Mouse (Mus musculus): ENCODE measurements around the gene Dcaf15. TPM values are rescaled to one million over a fixed set of nuclear protein-coding genes. Genes with fewer than 3 reads are reported as not detected.

The Dcaf15 gene
- total RNA-seq, 2 experiments from 2014 or later, result 8.1 to 8.2 TPM

DNA sequence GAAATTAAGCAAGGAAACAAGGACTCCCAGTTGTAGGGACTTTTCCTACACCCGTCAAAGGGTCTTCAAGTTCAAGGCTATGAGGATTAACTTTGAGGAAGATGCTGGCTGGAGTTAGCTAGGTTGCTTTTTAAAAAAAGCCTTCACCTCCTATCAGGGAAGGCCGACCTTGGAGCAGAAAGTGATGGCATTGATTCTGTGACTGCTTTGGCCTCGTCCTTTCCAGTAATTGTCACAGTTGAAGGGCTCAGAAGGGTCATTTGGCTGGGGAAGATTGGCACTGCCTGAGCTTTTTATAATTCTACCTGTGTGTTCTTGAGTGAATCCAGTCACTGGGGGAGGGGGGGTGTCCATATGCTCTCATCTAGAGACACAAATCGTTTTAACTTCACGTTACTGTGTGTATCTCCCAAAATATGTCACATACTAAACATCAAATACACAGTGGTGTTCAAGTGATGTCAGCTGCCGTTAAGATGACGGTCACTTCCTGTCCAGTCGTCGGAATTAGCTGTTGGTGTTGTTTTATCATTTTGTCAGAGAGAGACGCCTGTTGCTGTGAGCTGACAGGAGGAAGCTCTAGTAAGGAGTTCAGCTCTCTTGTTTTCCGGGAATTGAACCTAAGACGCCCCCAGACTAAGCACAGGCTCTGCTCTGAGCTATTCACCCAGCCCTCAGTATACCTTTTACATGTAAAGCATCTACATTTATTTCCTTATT, 36.1 kb downstream of the Dcaf15 start:
- intact Hi-C loops (cut with DNase I), result no loop called here
- DNase-seq, result no peak

DNA sequence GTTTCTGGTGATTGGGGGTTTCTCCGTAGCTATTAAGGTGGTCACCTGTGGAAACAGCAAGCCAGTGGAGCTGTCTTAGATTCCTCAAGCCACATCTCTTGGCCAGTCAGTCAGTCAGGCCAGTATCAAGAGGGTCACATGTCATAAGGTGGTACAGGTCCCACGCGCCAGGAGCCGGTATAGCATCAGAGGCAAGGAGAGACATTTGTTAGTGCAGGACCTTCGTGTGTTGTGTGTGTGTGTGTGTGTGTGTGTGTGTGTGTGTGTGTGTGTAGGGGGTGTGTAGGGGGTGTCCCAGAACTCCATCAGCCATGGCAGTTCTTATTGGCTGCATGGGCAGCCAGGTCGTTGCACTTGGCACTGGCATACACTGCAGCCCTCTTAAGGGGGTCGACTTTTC, 36.7 kb downstream of the Dcaf15 start:
- DNase-seq, result no peak
- intact Hi-C loops (cut with DNase I), result loop anchor here (2.0 kb wide), 1 partner anchor 63 kb away; no protein-coding TSS in a partner anchor

DNA sequence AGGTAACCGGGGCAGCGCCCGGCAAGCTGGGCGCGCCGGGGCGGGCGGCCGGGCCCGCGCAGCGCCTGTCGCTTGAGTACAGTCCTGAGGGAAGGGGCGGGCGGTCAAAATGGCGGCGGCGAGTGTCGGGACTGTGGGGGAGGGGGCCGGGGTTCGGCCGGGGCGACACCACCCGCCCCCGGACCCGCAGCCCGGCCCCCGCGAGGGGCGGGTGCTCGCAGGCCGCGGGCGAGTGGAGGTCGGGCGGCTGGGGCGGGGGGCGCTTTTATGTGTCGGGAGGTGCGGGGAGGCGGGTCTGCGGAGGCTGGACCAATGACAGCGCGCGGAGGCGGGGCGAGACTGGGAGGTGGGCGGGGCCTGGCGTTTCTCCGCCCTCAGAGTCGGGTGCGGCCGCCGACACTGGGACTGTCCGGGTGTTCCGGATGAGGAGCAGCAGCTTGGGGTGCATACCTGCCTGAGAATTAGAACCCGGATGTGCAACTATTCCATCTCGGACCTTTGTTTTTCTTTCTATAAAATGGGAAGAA, 37.5 kb downstream of the Dcaf15 start:
- peak; percentile 99 for DNase-seq
- intact Hi-C loops (cut with DNase I), result loop anchor here (2.0 kb wide), 1 partner anchor 62 kb away; no protein-coding TSS in a partner anchor

DNA sequence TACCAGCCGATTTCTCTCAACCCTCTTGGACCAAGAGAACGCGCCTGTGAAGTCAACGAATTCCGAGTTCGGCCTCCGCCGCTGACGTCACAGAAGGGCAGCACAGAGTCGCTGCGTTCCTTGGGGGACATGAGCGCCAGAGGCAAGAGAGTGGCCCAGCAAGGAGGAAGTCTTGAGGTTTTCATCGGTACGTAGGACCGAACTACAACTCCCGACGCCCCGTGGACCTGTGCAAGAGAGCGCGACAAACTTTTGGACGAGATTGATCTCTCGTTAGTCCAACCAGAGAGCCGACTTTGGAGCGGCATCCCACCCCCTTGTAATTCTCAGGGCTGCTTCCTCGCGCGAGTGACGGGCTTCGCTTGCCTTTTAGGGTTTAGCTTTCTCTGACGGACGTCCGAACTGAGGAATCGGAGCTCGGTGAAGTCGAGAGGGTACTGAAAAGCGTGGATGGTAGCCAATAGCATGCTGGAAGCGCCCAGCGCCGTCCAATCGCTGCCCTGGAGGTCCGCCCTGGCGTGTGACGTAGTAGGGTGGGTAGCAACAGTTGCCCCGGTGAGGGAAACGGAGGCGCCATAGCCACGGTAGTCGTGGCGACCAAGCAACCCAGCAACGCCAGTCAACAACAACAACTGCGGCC, 38.2 kb downstream of the Dcaf15 start, which contains the start of gene Rfx1:
Rfx1 (plus strand) TSS at position 544 of the 640 bp plus-strand sequence.
- peak; percentile 97 to 98 for DNase-seq
- intact Hi-C loops (cut with DNase I), result loop anchor here (2.0 kb wide), 1 partner anchor 62 kb away; no protein-coding TSS in a partner anchor

DNA sequence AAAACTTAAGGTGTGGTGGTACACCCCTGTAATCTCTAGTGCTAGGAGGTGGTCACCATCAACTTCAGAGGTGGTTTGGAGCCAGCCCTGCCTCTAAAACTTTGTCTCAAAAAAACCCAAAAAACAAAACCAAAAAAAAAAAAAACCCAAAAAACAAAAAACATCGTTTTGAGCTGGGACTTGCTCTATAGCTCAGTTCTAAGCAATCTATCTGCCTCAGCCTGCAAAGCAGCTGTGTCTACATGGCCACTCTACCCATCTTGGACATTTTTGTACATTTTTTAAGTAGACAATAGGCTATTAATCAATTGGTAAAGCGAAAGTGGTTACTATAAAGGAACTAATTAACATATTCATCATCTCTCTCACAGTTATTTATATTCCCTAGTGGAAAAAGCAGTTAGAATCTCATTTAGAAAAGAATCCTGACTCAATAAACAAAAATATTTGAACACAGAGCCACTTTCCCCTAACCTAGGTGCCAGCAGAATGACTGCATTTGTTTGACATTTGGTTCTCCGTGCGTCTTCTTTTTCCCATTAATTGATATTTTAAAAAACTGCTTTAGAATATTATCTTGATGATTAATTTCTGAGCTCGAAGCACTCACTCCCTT, 39.0 kb downstream of the Dcaf15 start:
- DNase-seq, result no peak
- intact Hi-C loops (cut with DNase I), result loop anchor here (2.0 kb wide), 1 partner anchor 61 kb away; no protein-coding TSS in a partner anchor

DNA sequence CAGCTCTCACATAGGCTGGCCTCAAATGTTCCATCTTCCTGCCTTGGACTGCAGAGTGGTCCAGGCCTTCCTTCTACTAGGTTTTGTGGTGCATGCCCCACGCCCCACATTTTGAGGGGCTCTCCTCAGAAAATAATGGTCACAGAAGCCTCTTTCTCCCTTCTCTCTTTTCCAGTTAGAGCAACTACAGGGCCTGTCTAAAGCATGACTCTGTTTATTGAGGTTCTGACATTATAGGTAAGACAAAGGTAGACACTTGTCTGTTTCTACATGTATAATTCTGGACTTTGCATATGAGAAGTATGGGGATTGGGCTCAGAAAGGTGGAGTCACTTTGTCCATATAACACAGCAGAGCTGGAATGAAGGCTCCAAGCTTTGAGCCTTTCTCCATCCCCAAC, 39.5 kb downstream of the Dcaf15 start, which contains the start of gene Gm10643:
Gm10643 (minus strand) TSS at position 101 of the 400 bp plus-strand sequence.
- intact Hi-C loops (cut with DNase I), result no loop called here
- DNase-seq, result no peak

DNA sequence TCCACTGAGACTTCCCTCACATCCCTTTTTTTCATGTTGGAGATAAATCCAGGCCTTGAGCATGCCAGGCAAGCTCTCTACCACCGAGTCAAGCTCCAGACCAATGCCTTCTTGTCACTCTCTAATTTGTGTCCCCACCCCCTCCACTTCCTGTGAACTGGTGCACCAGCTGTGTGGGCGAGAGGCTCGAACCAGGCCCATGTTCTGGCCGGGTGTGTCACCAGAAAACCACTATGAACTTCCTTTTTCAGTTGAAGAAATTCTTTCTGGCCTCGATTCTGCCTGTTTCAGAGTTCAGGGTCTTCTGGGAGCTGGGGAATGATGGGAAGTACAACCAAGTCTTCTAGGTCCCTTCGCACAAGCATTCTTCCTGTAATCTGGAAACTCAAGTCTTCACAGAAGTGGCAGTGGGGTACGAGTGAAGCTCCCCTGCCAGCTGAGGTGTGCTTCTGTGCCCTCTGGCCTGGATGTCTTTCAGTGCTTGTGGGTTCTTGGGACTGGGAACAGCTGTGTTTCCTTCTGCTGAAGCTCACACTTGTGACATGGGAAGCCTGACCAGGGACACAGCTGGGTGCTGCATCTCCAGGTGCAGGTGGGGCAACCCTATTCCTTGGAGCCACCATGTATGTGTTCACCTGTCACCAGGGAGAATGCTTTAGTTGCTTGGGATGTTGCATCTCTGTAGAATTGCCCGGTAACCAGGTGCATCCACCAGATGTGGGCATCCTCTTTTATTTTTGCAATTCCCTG, 40.5 kb downstream of the Dcaf15 start:
- peak in 1 of 2 experiments; percentile 26 for DNase-seq
- intact Hi-C loops (cut with DNase I), result loop anchor here (2.0 to 5.0 kb wide), 2 partner anchors 21 to 83 kb away; partner anchors contain the start of genes 4930432K21Rik, Cc2d1a and Il27ra

DNA sequence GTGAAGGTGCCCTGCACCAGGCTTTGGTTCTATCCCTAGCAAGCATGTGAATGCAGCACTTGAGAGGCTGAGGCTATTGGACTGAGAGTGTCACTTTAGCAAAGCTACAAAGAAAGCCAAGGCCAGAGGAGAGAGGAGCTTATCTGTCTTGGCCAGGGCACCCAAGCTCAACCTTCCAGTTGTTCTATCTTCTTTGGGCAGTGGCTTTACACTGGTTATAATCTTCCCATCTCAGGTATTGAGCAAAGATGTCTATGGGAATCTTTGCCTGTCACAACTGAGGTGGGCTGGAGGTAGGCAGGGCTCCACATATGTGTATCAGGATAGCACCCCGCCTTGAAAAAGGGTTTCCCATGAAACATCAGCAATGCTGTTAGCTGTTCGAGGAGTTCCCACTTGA, 44.3 kb downstream of the Dcaf15 start:
- intact Hi-C loops (cut with DNase I), result loop anchor here (5.0 kb wide), 1 partner anchor 87 kb away; the partner anchor contains the start of genes 4930432K21Rik and Cc2d1a
- no peak for DNase-seq

DNA sequence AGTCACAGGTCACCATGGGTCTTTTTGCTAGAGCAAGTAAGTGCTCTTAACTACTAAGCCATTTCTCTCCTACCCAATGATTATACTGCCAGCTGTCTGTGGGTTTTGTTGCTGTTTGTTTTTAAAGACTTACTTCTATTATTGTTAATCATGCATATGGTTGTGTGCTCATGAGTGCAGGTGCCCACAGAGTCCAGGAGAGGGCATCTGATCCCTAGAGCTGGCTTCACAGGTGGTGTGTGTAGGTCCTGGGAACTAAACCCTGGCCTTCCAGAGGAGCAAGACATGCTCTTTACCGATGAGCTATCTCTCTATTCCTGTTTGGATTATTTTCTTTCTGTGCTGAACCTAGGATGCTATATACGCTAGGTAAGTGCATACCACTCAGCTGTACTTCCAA, 45.3 kb downstream of the Dcaf15 start:
- intact Hi-C loops (cut with DNase I), result no loop called here
- no peak for DNase-seq

DNA sequence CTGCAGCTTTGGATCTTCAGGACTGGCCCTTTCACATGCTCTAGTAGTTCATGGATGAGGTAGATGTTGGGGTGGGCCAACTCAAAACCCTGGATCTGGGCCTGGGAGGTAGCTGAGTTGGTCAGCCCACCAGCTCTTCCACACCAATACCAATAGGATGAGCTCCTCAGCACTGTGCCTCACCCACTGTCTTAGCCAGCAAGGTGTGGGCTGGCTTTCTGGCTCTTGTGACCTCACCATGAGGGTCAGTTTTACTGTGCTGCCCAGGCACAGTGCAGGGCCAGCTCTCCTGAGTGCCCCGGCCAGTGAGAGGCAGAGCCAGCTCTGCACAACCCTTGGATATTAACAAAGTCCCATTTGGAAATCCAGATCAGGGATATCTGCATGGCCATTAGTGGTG, 46.7 kb downstream of the Dcaf15 start:
- intact Hi-C loops (cut with DNase I), result no loop called here

DNA sequence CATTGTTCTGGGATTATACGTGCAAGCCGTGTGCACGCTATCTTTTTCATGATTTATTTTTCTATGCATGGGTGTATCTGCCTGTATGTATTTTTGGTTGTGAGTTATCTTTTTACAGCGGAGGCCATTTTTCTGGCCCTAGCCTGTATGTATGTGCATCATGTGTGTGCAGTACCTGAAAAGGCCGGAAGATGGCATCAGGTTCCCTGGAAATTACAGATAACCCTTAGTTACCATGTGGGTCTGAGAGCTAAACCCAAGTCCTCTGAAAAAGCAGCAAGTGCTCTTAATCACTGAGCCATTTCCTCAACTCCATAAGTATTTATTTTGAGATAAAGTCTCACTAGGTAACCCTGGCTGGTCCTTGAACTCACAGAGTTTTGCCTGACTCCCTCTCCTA, 51.3 kb downstream of the Dcaf15 start:
- intact Hi-C loops (cut with DNase I), result no loop called here

More for the DNA sequence above, 46.7 kb downstream of the Dcaf15 start:
- no peak for DNase-seq

DNA sequence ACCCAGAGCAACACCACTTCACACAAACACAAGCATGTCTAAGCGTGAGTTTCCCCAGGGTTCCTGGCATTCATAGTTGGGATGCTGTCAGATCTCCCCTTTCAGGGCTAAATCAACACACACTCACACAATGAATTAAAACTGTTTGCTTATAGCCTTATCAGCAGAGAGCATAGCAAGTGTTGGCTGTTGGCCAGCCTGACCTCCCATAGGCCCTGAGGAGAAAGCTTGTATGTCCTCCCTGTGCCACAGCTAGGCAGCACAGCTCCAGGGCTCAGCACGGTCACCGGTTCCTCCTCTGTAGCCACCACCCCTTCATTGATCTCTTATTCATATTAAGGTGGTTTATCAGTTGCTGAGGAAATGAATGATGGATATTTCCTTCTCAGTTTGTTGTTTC, 51.8 kb downstream of the Dcaf15 start:
- no peak for DNase-seq
- intact Hi-C loops (cut with DNase I), result no loop called here

More for the DNA sequence above, 51.3 kb downstream of the Dcaf15 start:
- DNase-seq, result no peak

DNA sequence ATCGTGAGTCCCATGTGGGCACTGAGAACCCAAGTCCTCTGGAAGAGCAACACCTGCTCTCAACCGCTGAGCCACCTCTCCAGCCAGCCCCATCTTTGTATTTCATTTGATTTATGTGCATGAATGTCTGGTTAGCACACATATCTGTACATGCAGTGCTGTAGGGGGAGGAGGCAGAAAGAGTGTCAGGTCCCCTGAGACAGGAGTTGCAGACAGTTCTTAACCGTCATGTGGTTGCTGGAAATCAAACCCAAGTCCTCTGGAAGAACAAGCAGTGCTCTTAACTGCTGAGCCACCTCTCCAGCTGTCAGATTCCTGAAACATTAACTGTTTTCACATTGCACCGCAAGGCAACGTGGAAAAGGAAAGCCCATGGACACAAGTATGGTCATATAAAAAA, 56.4 kb downstream of the Dcaf15 start:
- no peak for DNase-seq
- intact Hi-C loops (cut with DNase I), result no loop called here

Small RNA genes within 50 kb of the gene (microRNA-seq; reads per million reads assigned to microRNA genes)
- gene Mir709 (ENCODE audit: borderline number of aligned reads in 2 of 2), result 0 reads per million in 2 experiments

Other genes with a start within 250 kb of the Dcaf15 start
- 10 to 100 TPM; 13.9 to 15.0 TPM for gene Adgrl1, start 204.7 kb downstream of the Dcaf15 start, total RNA-seq (2021)
- gene Gm10644, start 149.6 kb downstream of the Dcaf15 start, total RNA-seq (2021), result under 1 TPM; 0.92 to 0.95 TPM
- gene Asf1b, start 149.3 kb downstream of the Dcaf15 start, total RNA-seq (2021), result 1 to 10 TPM; 1.2 to 2.4 TPM
- gene Prkaca, start 131.8 kb downstream of the Dcaf15 start, total RNA-seq (2021), result 100 to 1,000 TPM; 336 to 360 TPM
- gene Samd1, start 107.1 kb downstream of the Dcaf15 start, total RNA-seq (2021), result 10 to 100 TPM; 27.3 to 33.1 TPM
- not detected for gene 1700067K01Rik, start 103.3 kb downstream of the Dcaf15 start, total RNA-seq (2021)
- gene 2210011C24Rik, start 92.6 kb downstream of the Dcaf15 start, total RNA-seq (2021), result 1 to 10 TPM; 2.6 to 3.4 TPM
- gene Palm3, start 83.3 kb downstream of the Dcaf15 start, total RNA-seq (2021), result under 1 TPM; 0.11 to 0.87 TPM
- gene Il27ra, start 62.2 kb downstream of the Dcaf15 start, total RNA-seq (2021), result 1 to 10 TPM; 3.0 to 3.1 TPM
- gene Rln3, start 59.8 kb downstream of the Dcaf15 start, total RNA-seq (2021), result not detected
- gene Gm10643, start 39.6 kb downstream of the Dcaf15 start, total RNA-seq (2021), result 1 to 10 TPM; 4.1 to 4.5 TPM
- gene Rfx1, start 37.9 kb downstream of the Dcaf15 start, total RNA-seq (2021), result 10 to 100 TPM; 11.0 to 12.3 TPM
- gene Podnl1, start 21.2 kb upstream of the Dcaf15 start, total RNA-seq (2021), result not detected
- gene Cc2d1a, start 43.2 kb upstream of the Dcaf15 start, total RNA-seq (2021), result 10 to 100 TPM; 14.5 to 15.8 TPM
- under 1 TPM in 1 of 2 experiments, not detected in 1; 0.36 TPM for gene 4930432K21Rik, start 43.3 kb upstream of the Dcaf15 start, total RNA-seq (2021)
- gene Nanos3, start 80.4 kb upstream of the Dcaf15 start, total RNA-seq (2021), result under 1 TPM; 0.80 to 0.95 TPM
- gene Zswim4, start 132.3 kb upstream of the Dcaf15 start, total RNA-seq (2021), result 10 to 100 TPM in 1 of 2 experiments, 1 to 10 TPM in 1; 9.5 to 11.0 TPM
- gene D8Ertd738e, start 145.0 kb upstream of the Dcaf15 start, total RNA-seq (2021), result 100 to 1,000 TPM; 231 to 232 TPM
- gene Mri1, start 152.6 kb upstream of the Dcaf15 start, total RNA-seq (2021), result 10 to 100 TPM; 10.1 to 12.3 TPM
- gene Ccdc130, start 165.6 kb upstream of the Dcaf15 start, total RNA-seq (2021), result 10 to 100 TPM in 1 of 2 experiments, 1 to 10 TPM in 1; 7.5 to 11.0 TPM